Mouse (Mus musculus): ENCODE data around the gene Ighmbp2.
"Not testable (repeated sequence)": the region's sequence is repeated elsewhere in the genome, so short reads cannot be mapped to it uniquely, and the experiment has no call there.

Ighmbp2 gene

GRCm38 (mm10) chr19:3289006-3289405 lies 6.2 kb upstream of the Ighmbp2 start:
- no peak for DNase-seq (ENCODE audit: extremely low read depth, low read depth, low spot score)

- no peak for DNase-seq (ENCODE audit: extremely low read depth, low read depth, low spot score)
These were observed 931 bp downstream of the Ighmbp2 start for GRCm38 (mm10) chr19:3281886-3282285.

- DNase-seq (ENCODE audit: extremely low read depth, low read depth, low spot score): no peak
These were observed 7.0 kb downstream of the Ighmbp2 start for GRCm38 (mm10) chr19:3275744-3276365.

- no peak for DNase-seq (ENCODE audit: extremely low read depth, low read depth, low spot score)
These were observed 9.5 kb downstream of the Ighmbp2 start for GRCm38 (mm10) chr19:3273331-3273730.

GRCm38 (mm10) chr19:3271366-3271765 lies 11.5 kb downstream of the Ighmbp2 start:
- no peak for DNase-seq (ENCODE audit: extremely low read depth, low read depth, low spot score)

- no peak for DNase-seq (ENCODE audit: extremely low read depth, low read depth, low spot score)
These were observed 13.0 kb downstream of the Ighmbp2 start for GRCm38 (mm10) chr19:3269803-3270202.

GRCm38 (mm10) chr19:3269279-3269678 lies 13.5 kb downstream of the Ighmbp2 start:
- DNase-seq (ENCODE audit: extremely low read depth, low read depth, low spot score): no peak

GRCm38 (mm10) chr19:3268218-3268980 lies 14.4 kb downstream of the Ighmbp2 start:
- DNase-seq (ENCODE audit: extremely low read depth, low read depth, low spot score): no peak

GRCm38 (mm10) chr19:3267340-3267739 lies 15.5 kb downstream of the Ighmbp2 start:
- DNase-seq (ENCODE audit: extremely low read depth, low read depth, low spot score): no peak

GRCm38 (mm10) chr19:3266676-3267075 lies 16.1 kb downstream of the Ighmbp2 start:
- DNase-seq (ENCODE audit: extremely low read depth, low read depth, low spot score): no peak

- no peak for DNase-seq (ENCODE audit: extremely low read depth, low read depth, low spot score)
These were observed 16.7 kb downstream of the Ighmbp2 start for GRCm38 (mm10) chr19:3266136-3266535.

GRCm38 (mm10) chr19:3265180-3265579 lies 17.6 kb downstream of the Ighmbp2 start:
- DNase-seq (ENCODE audit: extremely low read depth, low read depth, low spot score): no peak

GRCm38 (mm10) chr19:3264348-3264747 lies 18.5 kb downstream of the Ighmbp2 start:
- DNase-seq (ENCODE audit: extremely low read depth, low read depth, low spot score): no peak

GRCm38 (mm10) chr19:3261764-3262525 lies 20.9 kb downstream of the Ighmbp2 start:
- no peak for DNase-seq (ENCODE audit: extremely low read depth, low read depth, low spot score)

- no peak for DNase-seq (ENCODE audit: extremely low read depth, low read depth, low spot score)
These were observed 21.5 kb downstream of the Ighmbp2 start for GRCm38 (mm10) chr19:3261336-3261735.

- no peak for DNase-seq (ENCODE audit: extremely low read depth, low read depth, low spot score)
These were observed 22.2 kb downstream of the Ighmbp2 start for GRCm38 (mm10) chr19:3260591-3260990.

- DNase-seq (ENCODE audit: extremely low read depth, low read depth, low spot score): no peak
These were observed 22.8 kb downstream of the Ighmbp2 start for GRCm38 (mm10) chr19:3260016-3260415.

GRCm38 (mm10) chr19:3225261-3225660 lies 57.6 kb downstream of the Ighmbp2 start:
- not testable (repeated sequence) for DNase-seq (ENCODE audit: extremely low read depth, low read depth, low spot score)

- DNase-seq (ENCODE audit: extremely low read depth, low read depth, low spot score): not testable (repeated sequence)
These were observed 67.9 kb downstream of the Ighmbp2 start for GRCm38 (mm10) chr19:3214937-3215336.
